Mouse (Mus musculus) layer of hippocampus, adult 2 months (tissue): Measurements from ENCODE around the gene Rps27rt. TPM values are rescaled to one million over a fixed set of nuclear protein-coding genes. Genes with fewer than 3 reads are reported as not detected.
A peak's percentile ranks its signal among the peaks of the same experiment; 100 is the strongest.

Experiments
- DNase-seq, 2 experiments: peaks; one replicate each; pipeline ENCODE4 v3.0.0; 2022; ENCODE audit warnings: low spot score in 2 of 2
- H3K27ac ChIP-seq: fragments of 200-600 bp; 2 replicates; pipeline ENCODE4 v1.8.1; 2022
- H3K4me3 ChIP-seq: fragments of 200-600 bp; 2 replicates; pipeline ENCODE4 v1.8.1; 2022; ENCODE audit warnings: mild to moderate bottlenecking
- CTCF ChIP-seq: fragments of 200-600 bp; conservative IDR thresholded peaks from 2 replicates; pipeline ENCODE4 v1.8.1; 2022; ENCODE audit warnings: antibody characterized with exemption, mild to moderate bottlenecking, moderate library complexity
- total RNA-seq, 2 experiments: library from RNA; stranded (reverse); gene quantifications; 2 replicates each; pipeline ENCODE4 v1.2.3; 2021

Rps27rt gene
- total RNA-seq, 2 experiments from 2014 or later: 25.5 to 28.0 TPM

DNA sequence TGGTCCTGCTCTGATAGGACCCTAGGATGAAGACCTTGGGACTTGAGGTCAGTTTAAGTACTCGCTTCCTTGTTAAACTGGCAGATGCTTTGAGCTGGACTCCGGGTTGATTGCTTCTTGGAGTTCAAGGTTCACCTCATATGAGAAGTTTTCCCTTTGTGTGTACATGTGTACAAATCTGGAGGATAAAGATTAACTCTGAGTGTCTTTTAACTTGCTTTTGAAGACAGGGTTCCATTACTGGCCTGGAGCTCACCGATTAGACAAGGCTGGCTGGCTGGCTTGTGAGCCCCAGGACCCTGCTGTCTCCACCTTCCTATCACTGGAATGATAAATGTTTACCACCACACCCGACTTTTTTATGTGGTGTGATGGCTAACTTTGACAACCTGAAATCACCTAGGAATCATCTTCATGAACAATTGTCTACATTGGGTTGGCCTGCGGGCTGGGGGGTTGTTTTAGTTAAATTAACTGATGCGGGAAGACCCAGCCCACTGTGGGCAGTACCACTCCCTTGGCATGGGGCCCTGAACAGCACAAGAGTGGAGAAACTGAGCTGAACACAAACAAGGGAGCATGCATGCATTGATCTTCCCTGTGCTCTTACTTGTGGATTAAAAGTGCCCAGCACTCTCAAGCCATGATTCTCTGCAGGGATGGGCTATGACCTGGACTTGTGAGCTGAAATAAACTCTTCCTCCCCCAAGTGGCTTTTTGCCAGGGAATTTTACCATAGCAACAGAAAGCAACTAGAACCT, 16.7 kb upstream of the Rps27rt start:
- no peak overlapping the region for H3K4me3 ChIP-seq
- no peak for DNase-seq
- no peak for TF ChIP-seq CTCF
- no peak overlapping the region for H3K27ac ChIP-seq

DNA sequence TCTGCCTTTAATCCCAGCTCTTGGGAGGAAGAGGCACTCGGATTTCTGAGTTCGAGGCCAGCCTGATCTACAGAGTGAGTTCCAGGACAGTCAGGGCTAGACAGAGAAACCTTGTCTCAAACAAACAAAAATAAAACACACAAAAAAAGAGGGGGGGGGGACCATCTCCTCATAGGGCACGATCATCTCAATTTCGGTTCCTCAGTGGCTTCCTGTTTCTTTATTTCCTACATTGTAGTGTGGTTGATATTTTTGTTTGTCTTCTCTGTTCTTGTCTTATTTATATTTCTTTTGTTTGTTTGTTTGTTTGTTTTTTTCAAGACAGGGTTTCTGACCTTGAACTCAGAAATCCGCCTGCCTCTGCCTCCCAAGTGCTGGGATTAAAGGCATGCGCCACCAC, 13.9 kb upstream of the Rps27rt start:
- Histone ChIP-seq H3K4me3 (no peak overlapping the region), H3K27ac (no peak overlapping the region)
- DNase-seq: no peak
- TF ChIP-seq CTCF: no peak

- DNase-seq: no peak
- H3K4me3 ChIP-seq: no peak overlapping the region
- H3K27ac ChIP-seq: no peak overlapping the region
- TF ChIP-seq CTCF: no peak
These were observed 13.2 kb upstream of the Rps27rt start for GRCm38 (mm10) chr9:114995716-114996115.

GRCm38 (mm10) chr9:114995250-114995649, 12.7 kb upstream of the Rps27rt start:
- no peak overlapping the region for H3K4me3 ChIP-seq
- peak in 1 of 2 experiments; percentile 2 for DNase-seq

DNA sequence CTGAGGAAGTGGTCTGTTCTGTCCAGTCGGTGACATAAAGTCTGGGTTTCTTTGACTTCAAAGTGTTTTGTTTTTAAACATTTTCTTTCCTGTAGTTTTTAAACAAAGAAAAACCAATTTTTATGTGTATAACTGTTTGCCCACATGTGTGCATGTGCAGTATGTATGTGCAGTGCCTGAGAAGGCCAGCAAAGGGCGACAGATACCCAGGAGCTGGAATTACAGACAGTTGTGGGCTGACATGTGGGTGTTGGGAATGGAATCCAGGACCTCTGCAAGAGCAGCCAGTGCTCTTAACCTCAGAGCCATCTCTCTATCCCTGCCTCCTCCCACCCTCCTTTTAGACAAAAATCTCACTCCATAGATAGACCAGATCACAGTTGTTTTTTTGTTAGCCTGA, 10.0 kb upstream of the Rps27rt start:
- no peak for DNase-seq
- H3K27ac ChIP-seq: no peak overlapping the region
- TF ChIP-seq CTCF: no peak
- no peak overlapping the region for H3K4me3 ChIP-seq

More at GRCm38 (mm10) chr9:114995250-114995649, 12.7 kb upstream of the Rps27rt start:
- no peak for TF ChIP-seq CTCF
- H3K27ac ChIP-seq: no peak overlapping the region

- TF ChIP-seq CTCF: no peak
These were observed 7.9 kb upstream of the Rps27rt start for GRCm38 (mm10) chr9:114990421-114990820.

GRCm38 (mm10) chr9:114988610-114989327, 6.2 kb upstream of the Rps27rt start:
- peak; percentile 19 to 38 for DNase-seq
- H3K27ac ChIP-seq: peak overlapping the region; percentile 37
- H3K4me3 ChIP-seq: no peak overlapping the region
- TF ChIP-seq CTCF: no peak

More at GRCm38 (mm10) chr9:114990421-114990820, 7.9 kb upstream of the Rps27rt start:
- H3K27ac ChIP-seq: no peak overlapping the region
- DNase-seq: no peak
- no peak overlapping the region for H3K4me3 ChIP-seq

- H3K4me3 ChIP-seq: no peak overlapping the region
- TF ChIP-seq CTCF: no peak
- no peak for DNase-seq
- no peak overlapping the region for H3K27ac ChIP-seq
These were observed 5.5 kb upstream of the Rps27rt start for GRCm38 (mm10) chr9:114988029-114988428.

- H3K27ac ChIP-seq: peak overlapping the region; percentile 18; the same call in 1 of the 2 replicates
- peak in 1 of 2 experiments; percentile 24 for DNase-seq
- no peak for TF ChIP-seq CTCF
These were observed 3.8 kb upstream of the Rps27rt start for GRCm38 (mm10) chr9:114986361-114986760.

GRCm38 (mm10) chr9:114985741-114986140, 3.2 kb upstream of the Rps27rt start:
- TF ChIP-seq CTCF: no peak
- Histone ChIP-seq H3K27ac (no peak overlapping the region), H3K4me3 (no peak overlapping the region)
- DNase-seq: no peak

More at GRCm38 (mm10) chr9:114986361-114986760, 3.8 kb upstream of the Rps27rt start:
- no peak overlapping the region for H3K4me3 ChIP-seq

GRCm38 (mm10) chr9:114979969-114980368, 2.6 kb downstream of the Rps27rt start:
- DNase-seq: no peak
- Histone ChIP-seq H3K4me3 (no peak overlapping the region; the same call in 1 of the 2 replicates), H3K27ac (no peak overlapping the region)
- no peak for TF ChIP-seq CTCF

DNA sequence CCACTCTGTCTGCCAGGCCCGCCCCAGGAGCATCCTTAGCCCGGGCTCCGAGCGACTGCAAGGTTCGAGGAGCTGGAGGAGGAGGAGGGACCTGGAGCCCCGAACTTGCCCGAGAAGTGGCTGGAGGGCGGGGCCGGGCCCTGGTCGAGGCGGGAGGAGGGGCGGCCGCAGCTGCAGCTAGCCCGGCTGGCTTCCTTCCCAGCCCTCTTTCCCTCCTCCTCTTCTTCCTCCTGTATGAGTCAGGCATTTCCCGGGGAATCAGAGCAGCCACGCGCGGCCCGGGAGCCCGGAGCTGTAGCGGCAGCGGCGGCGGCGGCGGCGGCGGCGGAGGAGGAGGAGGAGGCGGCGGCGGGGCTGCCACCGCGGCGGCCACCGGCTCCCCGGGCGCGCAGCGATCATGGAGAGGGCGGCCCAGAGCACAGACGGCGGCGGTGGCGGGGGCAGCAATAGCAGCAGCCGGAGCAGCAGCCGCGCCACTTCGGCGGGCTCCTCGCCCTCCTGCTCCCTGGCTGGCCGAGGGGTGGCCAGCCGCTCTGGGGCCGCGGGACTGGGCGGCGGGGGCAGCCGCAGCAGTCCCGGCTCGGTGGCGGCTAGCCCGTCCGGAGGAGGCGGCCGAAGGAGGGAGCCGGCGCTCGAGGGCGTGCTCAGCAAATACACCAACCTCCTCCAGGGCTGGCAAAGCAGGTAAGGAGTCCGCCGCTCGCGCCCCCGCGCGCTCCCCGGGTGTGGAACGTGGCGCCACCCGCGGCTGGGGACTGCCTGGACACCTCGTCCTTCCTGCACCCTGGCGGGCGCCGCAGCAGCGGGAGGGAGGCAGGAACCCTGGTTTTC, 4.0 kb downstream of the Rps27rt start, which contains the start of gene Osbpl10:
Gene Osbpl10, plus strand, starts transcription at position 289 of the 831 bp plus-strand sequence.
- peak; percentile 52 for TF ChIP-seq CTCF
- H3K4me3 ChIP-seq: peak within 1 kb of the TSS; percentile 82

More for the DNA sequence above, 4.0 kb downstream of the Rps27rt start, which contains the start of gene Osbpl10:
- peak; percentile 69 to 84 for DNase-seq
- peak within 1 kb of the TSS; percentile 96 for H3K27ac ChIP-seq
